Mouse (Mus musculus): ENCODE measurements around the gene Abr.

DNA sequence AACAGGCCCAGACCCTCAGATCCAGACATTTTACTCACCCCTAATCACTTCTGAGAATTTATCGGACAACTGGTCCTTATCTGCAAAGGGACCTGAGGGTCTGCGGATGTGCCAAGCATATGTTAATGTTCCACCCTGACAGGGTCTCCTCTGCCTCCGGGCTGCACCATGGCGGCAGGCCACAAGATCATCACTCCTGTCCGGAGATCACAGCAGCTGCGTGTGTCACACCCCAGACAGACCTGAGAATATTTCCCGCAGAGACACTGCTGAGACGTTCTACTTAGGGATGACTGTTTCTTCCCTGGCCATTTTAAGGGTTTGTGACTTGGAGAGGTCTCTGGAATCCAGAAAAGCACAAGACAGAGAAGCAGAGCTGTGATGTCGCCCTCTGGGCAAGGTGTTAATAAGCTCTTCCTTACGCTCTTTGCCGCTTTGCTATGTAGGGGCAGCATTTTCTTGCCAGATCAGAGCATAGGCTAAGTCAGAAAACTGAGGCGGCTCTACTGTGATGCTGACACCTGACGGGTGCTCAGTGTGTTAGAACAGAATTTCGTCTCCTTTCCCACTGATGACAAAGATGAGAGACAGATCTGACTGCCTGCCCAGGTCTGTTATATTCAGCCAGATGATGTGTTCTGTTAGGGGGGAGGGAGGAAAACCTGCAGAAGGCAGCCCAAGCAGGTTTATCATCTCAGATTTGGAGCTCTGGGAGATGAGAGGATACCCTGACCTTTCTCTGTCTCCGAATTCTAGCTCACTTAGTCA, 91.8 kb downstream of the Abr start:
- TF ChIP-seq CTCF (IDR thresholded peaks at IDR 0.05; ENCODE audit: borderline replicate concordance, insufficient read depth, low read length) (no peak), POLR2A (IDR thresholded peaks at IDR 0.05; ENCODE audit: low read depth, low read length) (no peak)
